Mouse (Mus musculus): ENCODE measurements around the gene Man2a2. TPM values are rescaled to one million over a fixed set of nuclear protein-coding genes. Genes with fewer than 3 reads are reported as not detected.

Man2a2 gene
- total RNA-seq, 2 experiments from 2014 or later: 138 to 146 TPM

DNA sequence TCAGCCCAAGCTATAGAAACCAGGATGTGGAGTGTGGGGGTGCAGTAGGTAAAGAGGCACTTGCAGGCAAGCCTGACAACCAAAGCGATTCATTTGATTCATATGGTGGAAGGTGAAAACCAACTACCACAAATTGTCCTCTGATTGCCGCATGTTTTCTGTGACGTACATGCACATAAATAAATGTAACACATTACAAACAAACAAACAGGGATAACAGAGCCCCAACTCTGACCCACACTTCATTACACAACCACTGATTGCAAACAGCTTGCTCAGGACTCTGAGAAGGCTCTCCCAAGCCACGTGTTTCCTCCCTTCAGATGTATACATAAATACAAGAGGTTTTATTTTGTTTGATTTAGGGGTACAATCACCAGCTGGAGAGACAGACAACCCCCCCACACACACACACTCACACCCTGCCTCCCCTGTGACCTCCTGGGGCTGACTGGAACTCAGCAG, 1.2 kb downstream of the Man2a2 start:
- no peak for DNase-seq

DNA sequence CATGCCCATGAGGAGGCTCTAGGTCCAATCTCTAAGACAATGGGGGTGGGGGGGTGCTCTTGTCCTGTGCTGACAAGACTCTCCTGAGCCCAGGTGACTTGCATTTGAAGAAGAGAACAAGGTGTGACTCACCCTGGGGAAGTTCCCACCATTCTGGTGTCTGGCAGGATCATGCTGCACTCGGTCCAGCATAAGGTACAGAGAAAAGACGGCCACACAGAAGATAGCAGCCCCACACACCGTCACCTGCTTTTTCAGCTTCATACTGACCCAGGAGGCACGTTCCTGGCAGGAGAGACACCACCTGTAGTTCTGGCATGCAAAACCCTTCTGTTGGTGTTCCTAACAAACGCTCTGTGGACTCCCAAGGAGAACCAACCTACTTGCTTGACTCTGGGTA, 1.7 kb downstream of the Man2a2 start:
- no peak for DNase-seq

DNA sequence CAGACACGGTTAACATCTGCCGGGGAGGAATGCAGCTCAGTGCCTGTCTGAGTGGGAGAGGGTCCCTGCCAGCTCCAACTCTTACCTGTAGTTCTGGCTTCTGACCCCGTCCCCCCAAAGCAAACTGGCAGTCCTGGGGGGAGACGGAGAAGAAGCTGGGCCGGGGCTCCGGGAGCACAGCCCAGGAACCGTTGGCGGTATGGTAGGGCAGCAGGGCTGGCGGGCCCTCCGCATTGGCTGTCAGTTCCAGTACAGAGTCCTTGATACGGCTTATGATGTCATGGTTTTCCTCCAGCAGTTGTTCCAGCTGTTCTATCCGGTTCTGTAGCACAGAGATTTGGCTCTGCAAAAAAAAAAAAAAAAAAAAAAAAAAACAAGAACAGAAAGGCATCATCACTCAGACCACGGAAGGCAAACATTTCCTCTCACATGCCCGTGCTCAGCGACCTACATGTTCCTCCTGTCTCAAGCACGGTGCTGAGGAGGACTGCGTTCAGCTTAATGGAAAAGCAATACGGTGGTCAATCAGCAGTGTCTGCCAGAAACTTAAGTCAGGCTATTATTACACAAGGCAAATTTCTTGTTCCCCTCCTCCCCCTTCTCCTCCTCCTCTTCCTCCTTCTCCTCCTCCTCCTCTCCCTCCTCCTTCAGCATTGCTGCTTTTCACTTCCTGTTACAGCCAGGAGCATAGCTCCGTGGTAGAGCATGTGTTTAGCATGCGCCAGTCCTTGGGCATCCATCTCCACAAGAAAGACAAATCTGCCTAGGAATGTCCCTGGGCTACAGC, 2.3 kb downstream of the Man2a2 start:
- DNase-seq: no peak

- DNase-seq: no peak
Measured at GRCm38 (mm10) chr7:80368009-80368408, 3.2 kb downstream of the Man2a2 start.

DNA sequence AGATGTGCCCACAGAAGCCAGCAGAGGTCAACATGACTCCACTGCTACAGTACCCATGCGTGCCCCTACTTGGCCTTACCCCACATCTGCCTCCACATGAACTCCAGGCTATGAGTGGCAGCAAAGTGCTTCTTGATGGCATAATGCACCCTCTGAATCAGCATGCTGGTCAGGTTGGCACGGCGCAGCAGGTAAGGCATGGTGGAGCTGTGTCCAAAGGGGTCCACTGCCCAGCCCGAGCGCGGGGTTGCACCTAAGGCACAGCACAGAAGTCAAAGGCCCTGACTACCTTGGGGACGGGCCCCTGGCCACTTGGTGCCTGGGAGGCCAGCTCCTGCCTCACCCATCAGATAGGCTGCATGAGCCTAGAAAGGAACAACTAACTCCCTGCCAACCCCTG, 3.9 kb downstream of the Man2a2 start:
- no peak for DNase-seq

DNA sequence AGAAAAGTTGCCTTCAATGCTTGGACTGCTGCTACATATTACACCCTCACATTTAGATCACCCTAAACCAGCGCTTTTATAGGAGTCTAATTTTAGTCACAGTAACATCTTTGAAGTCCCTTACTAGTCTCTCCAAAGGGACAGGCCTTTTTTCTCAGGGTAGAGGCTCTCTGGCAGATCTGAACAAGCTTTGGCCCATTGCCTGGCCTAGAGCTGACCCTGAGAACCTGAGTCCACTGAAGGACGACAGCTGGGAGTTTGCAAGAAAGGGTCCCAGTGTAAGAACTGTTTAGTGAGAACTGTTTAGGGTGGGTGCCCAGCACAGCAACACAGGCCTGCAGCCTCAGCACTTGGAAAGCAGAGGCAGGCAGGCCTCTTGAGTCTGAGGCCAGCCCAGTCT, 5.4 kb downstream of the Man2a2 start:
- peak; percentile 61 for DNase-seq

- DNase-seq: no peak
Measured at GRCm38 (mm10) chr7:80360435-80360834, 10.7 kb downstream of the Man2a2 start.

DNA sequence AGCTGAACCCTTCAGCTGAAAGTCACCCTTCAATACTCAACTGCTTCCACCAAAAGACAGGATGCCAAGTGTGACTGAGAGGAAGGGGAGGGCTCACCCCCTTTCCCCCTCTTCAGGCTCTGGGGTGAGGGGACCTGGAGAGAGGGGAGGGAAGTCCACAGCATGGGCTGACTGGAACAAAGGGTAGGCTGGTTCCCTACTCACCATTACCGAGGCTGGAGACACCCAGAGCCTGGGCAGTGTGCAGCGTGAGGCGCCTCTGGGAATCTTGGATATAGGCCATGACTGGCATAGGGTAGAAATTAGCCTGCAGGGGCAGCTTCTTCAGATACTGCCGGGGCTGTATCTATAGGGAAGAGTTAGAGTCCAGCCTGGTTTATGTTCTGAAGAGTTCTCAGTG, 13.1 kb downstream of the Man2a2 start:
- DNase-seq: no peak

- no peak for DNase-seq
Measured at GRCm38 (mm10) chr7:80357156-80357555, 14.0 kb downstream of the Man2a2 start.

GRCm38 (mm10) chr7:80356351-80356750, 14.8 kb downstream of the Man2a2 start:
- DNase-seq: no peak

DNA sequence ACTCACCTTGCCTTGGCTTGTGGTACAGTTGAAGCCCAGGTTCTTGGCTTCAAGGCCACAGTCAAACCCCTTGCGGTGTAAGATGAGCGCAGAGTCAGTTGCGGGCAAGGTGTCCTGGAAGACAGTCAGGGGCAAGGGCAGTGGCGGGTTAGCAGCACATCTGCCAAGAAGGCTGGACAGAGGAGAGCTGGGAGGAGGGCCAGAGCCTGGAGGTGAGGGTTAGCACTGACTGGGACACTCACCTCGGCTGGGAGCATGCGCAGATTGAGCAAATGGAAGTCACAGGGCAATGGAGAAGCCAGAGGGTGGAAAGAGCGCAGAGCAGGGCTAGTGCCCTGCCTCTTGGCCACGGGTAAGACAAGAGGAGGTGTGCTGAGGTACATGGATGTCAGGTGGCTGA, 18.3 kb downstream of the Man2a2 start:
- peak; percentile 76 for DNase-seq

DNA sequence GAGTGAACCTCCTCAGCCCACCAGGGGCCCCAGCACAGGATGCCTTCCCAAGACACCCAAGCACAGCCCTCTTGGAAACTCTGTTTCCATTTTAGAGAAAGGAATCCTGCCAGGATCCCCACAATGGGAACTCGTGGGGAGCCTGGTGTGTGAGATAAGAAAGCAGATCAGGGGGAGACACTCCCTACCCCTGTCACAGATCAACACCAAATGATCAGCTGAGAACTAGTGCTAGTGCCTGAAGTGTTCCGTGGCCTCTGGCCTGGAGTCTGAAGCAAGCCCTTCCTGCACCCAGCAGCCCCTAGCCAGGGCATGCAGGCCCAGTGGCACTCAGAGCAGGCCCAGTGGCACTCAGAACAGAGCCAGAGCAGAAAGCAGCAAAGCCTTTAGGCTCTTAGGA, 20.4 kb downstream of the Man2a2 start:
- no peak for DNase-seq

GRCm38 (mm10) chr7:80347670-80348586, 23.2 kb downstream of the Man2a2 start:
- no peak for DNase-seq

- no peak for DNase-seq
Measured at GRCm38 (mm10) chr7:80346830-80347229, 24.3 kb downstream of the Man2a2 start.

GRCm38 (mm10) chr7:80346173-80346572, 25.0 kb downstream of the Man2a2 start:
- no peak for DNase-seq

DNA sequence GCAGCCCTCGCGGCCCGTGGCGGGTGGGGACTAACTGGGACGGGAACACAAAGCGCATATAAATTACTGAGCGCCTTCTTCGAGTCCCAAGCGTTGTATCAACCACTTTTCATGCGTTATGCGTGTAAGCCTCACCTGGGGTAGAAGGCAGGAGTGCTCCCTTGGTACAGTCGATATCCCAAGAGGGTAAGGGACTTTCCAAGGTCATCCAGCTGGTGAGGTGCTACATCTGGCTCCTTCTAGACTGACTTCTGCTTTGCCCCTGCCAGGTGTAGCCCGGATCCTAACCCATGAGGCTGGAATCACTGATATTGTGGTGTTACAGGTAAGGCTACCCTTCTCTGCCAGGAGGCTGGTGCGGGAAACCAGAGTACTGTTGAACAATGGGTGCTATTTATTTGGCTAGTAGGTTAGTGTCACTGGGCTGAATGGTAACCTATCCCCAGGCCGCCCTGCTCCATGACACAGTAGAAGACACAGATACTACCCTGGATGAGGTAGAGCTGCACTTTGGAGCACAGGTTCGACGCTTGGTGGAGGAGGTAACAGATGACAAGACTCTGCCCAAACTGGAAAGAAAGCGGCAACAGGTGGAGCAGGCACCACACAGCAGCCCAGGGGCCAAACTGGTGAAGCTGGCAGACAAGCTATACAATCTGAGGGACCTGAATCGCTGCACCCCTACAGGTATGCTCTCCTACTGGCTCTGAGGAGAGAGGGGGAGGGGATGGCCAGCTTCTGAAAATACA, 27.7 kb downstream of the Man2a2 start:
- DNase-seq: no peak

GRCm38 (mm10) chr7:80342858-80343257, 28.3 kb downstream of the Man2a2 start, which contains the start of gene Hddc3:
Gene Hddc3, plus strand, starts transcription at chr7:80343104.
- peak; percentile 87 for DNase-seq

- no peak for DNase-seq
Measured at GRCm38 (mm10) chr7:80341793-80342192, 29.4 kb downstream of the Man2a2 start.

GRCm38 (mm10) chr7:80340793-80341192, 30.4 kb downstream of the Man2a2 start, which contains the start of gene Unc45a:
Gene Unc45a, minus strand, starts transcription at chr7:80341005.
- DNase-seq: peak; percentile 67

- peak; percentile 96 for DNase-seq
Measured at GRCm38 (mm10) chr7:80339793-80340628, 31.2 kb downstream of the Man2a2 start.

- DNase-seq: no peak
Measured at GRCm38 (mm10) chr7:80339371-80339770, 31.8 kb downstream of the Man2a2 start.

Measured in gastrocnemius, postnatal 25 days (tissue).